Mouse (Mus musculus) embryonic fibroblast, embryonic 13.5 days (primary cell): ENCODE results near the gene Syt2.

ENCODE experiments used
- CTCF ChIP-seq: IDR thresholded peaks from 2 replicates; pipeline ENCODE4 v1.5.1; 2011; ENCODE audit warnings: mild to moderate bottlenecking, control low read depth, low read length, moderate library complexity, borderline replicate concordance; ENCODE audit not compliant: insufficient read depth
- POLR2A ChIP-seq: IDR thresholded peaks from 2 replicates; pipeline ENCODE4 v1.6.1; 2011; ENCODE audit warnings: low read depth, mild to moderate bottlenecking, control low read depth, low read length, moderate library complexity

DNA sequence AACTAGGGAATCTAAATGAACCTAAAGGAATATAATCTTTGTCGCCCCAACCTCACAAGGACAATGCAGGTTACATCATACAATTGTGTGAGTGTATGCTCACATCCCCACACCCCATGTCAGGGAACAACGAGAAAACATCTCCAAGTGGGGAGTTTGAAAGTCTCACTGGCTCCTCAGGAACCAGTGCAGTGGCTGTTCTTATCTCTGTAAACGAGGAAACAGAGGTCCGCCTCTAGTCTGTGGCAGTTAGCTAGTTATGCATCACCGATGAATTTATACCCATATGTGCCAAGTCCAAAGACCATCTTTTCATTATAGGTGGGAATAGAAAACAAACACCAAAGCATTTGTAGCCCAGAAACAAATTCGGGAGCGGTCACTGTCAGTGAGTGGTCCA, 115.1 kb downstream of the Syt2 start:
- no peak for TF ChIP-seq CTCF
- no peak for TF ChIP-seq POLR2A
